Mouse (Mus musculus): ENCODE results near the gene Tmem178.

Gene Tmem178

DNA sequence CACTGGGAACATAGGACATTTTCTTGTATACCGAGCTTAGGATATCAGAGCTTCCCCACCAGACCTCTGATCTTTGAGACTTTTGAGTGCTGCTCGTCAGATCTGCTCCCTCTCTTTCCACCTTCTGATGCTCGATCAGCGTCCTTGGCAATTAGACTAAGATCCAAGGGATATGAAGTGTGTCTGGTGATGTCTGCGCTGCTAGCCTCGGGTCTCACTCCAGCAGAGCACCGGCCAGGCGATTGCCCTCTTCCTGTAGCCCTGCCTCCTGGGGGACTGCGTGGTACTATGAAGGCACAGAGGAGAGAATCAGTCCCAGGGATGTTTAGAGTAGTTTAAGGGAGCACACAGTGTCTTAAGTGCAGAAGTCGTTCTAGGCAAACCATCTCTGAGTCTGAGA lies 38.5 kb downstream of the Tmem178 start:
- in situ Hi-C loops (cut with MboI; ENCODE audit: low sequenced_read_pairs), result no loop called here

DNA sequence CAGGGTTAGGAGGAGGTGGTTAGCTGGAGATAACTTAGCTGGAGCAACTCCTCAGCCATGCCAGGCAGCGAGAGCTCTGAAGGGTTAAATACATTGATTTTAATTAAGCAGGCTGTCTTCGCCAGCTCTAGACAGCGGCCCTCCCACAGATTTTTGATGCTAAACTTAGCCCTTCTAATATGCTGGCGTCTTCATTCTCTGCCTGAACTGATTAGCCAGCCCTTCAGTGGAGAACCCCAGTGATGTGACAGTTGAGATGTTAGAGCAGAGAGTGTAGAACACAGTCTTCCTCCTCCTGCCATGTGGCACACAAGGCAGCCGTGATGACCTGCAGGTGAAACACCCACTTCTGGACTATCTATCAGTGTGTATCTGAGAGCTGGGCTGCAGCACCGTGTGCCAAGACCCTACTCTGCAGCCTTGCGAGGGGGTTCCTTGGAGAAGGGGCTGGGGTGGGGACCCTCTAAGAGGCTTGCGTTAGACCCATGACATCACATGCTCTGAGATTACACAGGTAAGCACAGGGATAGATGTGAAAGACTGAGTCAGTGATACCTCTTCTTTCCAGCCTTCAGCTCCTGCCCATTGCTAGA lies 47.2 kb downstream of the Tmem178 start:
- in situ Hi-C loops (cut with MboI; ENCODE audit: low sequenced_read_pairs), result no loop called here

DNA sequence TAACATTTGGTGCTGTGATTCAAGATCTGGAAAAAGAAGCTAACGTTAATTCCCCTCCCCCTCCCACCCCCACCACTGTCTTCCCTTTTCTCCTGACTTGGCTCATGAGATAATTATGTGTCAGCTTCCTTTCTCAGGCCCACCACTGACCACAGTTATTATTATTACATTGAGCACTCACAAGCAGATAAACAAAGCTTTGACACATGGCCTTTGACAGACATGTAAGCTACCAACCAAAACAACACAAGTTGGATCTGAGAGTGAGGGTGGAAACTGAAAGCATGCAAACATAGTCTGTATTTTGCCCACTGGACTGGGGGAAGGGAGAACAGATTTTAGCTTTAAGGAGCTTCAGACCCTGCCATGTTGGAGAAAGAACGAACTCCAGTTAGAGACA lies 52.8 kb downstream of the Tmem178 start:
- in situ Hi-C loops (cut with MboI; ENCODE audit: low sequenced_read_pairs), result no loop called here

DNA sequence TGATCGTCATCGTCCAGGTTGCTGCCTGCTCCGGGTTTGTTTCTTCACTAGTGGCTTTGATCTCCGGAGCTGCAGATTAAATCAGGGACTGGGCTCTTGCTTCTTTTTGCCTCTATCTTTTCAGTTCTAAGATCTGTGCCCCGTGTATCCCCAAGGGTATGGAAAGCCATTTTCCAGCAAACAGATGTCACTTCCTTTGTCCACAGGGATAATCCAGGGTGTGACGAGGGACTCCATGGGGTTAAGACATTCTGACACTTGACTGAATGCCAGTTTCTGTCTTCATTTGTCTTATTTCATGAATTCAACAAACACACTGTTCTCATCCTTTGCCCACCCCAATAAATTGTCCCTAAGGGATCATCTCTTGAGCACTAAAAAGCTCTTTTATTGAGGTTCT lies 54.5 kb downstream of the Tmem178 start:
- in situ Hi-C loops (cut with MboI; ENCODE audit: low sequenced_read_pairs), result no loop called here

DNA sequence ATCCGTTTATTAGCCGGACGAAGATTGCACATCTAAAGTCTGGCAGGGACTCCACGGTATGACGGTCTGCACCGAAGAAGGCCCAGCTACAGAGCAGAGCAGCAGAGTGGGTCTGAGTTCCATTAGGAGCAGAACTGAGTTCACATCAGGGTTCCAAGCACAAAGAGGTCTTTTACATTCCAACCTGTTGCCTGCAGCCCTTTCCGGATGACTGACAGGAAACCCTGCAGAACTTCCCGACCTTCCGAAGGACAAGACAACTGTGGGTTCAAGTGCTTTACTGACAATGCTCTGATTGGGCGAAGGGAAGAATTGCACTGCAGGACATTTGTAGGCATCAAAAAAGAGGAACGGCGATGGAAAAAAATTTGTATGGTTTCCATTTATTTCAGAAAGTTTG lies 56.6 kb downstream of the Tmem178 start:
- in situ Hi-C loops (cut with MboI; ENCODE audit: low sequenced_read_pairs), result no loop called here

DNA sequence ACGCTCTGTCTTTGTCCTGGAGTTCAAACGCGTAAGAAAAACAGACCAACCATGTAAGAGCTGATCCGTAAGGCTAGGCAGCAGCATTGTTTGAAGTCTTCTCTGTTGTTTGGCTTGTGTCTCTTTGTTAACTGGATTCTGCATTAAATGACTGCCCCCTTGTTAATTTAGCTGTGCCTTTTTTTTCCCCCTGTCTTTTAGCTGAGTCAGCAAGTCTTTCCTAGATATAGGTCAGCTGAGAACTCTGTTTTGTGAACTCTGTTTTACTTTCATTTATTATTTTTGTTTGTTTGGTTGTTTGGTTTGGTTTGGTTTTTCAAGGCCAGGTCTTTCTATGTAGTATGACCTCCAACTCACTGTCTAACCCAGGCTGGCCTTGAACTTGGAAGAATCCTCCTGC lies 57.2 kb downstream of the Tmem178 start:
- in situ Hi-C loops (cut with MboI; ENCODE audit: low sequenced_read_pairs), result no loop called here

DNA sequence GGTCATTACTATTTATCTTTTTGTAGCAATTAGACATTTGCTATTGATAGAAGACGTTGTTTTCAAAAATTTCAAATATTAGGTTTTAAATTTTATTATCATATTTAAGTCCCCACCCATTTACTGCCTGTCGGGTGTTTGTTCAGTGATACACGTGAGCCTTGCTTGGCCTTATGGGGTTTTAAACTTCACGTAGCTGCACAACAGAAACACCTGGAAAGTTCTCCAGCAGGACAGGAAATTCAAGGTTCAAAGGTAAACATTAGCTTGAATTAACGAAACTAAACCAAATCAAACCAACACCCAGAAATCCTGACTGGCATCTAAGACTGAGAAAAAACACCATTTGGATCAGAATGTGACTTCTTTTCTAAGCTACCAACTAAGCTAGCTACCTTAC lies 57.7 kb downstream of the Tmem178 start:
- in situ Hi-C loops (cut with MboI; ENCODE audit: low sequenced_read_pairs), result no loop called here

DNA sequence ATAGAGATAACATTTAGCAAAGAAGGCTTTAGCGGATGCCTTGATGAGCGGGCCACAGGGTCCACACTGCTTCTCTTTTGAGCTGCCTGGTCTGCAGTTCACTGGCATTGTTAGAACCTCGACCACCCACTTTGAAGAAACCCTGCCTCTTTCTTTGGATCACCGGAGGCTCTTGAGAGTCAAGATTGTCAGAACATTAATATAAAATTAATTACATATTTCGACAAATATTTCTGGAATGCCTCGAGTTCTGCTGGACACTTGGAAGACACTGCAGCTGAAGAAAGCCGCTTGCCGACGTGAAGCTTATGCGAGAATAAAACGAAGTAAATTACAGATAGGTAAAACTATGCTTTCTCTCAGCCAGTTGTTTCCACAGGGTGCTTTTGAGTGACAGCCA lies 60.0 kb downstream of the Tmem178 start:
- in situ Hi-C loops (cut with MboI; ENCODE audit: low sequenced_read_pairs), result no loop called here

DNA sequence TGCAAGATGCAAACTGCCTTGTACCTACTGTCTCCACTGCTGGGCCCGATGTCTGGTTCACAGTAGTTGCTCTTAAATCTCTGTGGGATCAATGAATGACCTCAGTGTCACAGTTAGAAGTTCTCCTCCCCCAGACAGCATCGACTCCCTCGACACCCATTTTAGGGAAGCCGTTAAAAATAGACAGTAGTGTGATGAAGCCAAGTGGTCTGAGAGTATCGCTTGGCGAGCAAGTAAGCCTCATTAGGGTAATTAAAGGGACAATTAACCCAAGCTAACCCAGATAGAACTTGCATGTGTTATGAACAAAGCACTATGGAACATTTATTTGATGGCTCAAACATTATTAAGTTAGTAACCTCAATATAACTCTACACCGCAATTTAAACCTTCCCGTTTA lies 60.9 kb downstream of the Tmem178 start:
- in situ Hi-C loops (cut with MboI; ENCODE audit: low sequenced_read_pairs), result no loop called here

DNA sequence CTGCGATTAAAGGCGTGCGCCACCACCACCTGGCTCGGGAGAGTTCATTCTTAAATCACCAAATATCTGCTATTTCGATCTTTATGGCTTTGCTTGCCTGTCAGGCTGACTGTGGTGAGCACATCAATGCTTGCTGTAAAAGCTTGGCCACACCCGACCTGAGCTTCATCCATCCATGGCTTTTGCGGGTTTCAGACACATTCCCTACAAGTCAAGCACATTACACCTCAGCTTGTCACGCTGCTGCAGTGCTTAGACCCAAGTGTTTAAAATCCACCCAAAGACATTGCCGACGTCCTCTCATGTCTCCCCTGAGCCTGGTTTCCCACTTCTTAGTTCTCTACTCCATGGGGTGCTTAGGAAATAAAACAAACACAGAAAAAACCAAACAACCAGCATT lies 64.7 kb downstream of the Tmem178 start:
- in situ Hi-C loops (cut with MboI; ENCODE audit: low sequenced_read_pairs), result no loop called here

DNA sequence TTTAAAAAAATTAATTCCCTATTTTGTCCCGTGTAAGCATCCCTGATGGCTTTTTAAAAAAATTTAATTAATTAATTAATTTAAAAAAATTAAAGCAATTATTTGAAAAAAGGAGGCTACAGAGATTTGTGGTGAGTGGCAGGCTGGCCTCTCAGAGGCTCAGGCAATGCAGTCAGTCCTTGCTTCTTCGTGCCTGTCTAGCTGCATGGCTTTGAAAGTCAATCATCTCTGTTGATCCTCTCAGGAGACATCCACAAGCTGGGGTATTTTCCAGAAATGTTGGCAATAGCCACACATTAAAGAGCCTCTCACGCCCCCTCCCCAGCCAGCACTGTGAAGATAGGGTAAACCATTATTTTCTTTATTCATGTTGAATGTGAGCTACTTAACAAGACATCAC lies 65.8 kb downstream of the Tmem178 start:
- in situ Hi-C loops (cut with MboI; ENCODE audit: low sequenced_read_pairs), result no loop called here

DNA sequence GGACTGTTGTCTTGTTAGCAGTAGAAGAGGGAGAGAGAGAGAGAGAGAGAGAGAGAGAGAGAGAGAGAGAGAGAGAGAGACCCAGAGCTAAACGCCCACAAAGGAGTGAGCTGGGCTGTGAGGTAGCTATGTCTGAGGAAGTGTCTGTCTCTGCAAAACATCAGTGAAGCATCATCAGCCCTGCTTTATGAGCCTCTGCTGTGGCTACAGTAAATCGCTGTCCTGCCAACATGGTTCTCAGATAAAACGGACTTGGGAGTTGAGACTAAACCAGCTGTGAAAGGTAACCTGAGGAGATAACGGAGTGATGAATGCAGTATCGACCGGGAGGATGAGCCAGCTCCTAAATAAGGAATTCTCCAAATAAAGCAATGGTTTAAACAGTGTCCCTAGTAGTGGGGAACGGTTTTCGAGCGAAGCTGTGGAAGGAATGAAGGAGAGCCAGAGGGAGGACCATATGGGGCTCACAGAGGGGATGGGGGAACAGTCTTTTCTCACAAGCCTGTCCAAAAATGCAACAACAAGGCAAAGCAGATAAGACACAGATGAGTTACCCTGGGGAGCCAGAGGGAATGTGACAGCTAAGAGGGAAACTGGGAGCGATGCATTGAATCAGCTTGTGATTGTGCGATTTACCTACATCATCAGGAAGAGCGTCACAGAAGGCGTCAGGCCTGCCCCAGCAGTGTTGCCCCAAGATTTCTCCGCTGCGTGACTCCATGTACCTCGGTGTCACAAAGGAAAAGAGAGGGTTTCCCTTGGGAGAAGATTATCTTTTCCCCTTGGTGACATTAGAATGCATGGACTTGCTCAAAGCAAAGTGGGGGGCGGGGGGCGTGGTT lies 66.6 kb downstream of the Tmem178 start:
- in situ Hi-C loops (cut with MboI; ENCODE audit: low sequenced_read_pairs), result no loop called here

DNA sequence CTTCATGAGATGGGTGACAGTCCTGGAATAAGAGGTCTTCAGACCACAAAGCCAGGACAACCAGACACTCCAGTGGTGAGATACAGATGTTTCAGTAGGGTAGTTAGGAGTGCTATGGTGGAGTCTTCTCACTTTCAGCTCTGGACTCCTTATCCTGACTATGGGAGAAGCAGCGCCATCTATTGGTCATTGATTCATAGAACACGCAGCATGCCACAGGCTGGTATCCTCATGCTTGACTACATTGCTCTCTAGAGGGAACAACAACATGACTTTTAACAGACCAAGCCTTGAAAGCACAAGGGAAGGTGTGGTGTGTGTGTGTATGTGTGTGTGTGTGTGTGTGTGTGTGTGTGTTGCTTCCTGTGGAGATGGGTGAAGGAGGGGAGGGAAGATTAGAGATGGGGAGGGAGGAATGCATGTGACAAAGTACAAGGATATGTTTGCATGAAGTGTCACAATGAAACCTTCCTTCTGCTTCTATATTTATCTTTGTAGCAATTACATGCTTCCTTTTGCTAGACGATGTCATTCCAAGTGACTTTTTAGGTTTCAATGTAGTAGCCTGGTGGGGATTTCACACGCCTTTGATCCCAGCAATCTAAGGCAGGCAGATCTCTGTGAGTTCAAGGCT lies 71.5 kb downstream of the Tmem178 start:
- in situ Hi-C loops (cut with MboI; ENCODE audit: low sequenced_read_pairs), result no loop called here

DNA sequence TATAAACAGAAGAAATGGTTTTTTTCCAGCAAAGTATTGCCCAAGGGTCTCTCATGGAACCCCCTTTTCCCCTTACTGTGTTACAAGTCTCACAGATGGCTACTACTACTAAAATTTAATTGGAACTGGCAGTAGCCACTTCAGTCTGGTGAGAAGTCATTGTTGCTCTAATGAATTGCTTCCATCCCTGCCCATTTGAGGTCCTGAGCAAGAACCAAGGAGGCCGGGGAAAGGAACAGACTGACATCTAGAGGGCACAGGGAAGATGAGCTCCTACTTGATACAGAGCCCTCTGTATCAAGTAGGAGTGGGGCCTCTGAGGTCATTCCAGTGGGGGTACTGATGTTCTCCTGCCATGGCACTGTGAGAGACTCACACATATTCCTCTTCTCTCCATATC lies 72.7 kb downstream of the Tmem178 start:
- in situ Hi-C loops (cut with MboI; ENCODE audit: low sequenced_read_pairs), result no loop called here

DNA sequence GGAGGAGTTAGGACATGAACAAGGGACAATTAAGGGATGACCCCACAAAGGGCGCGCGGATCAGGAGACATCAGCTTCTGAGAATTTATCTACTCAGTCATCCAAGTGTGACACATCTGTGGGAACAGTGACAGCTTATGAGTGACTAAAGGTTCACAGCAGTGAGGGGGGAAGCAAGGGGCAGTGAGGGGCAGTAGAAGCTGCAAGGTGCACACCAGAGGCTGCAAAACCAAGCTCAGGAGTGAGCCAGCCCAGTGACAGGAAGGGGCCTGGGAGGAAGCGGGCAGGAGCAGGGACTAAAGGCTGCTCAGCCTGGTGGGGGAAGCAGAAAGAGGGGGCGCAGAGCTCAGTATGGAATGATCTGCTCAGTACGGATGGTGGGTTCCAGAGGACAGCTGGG lies 82.9 kb downstream of the Tmem178 start:
- in situ Hi-C loops (cut with MboI; ENCODE audit: low sequenced_read_pairs), result no loop called here

DNA sequence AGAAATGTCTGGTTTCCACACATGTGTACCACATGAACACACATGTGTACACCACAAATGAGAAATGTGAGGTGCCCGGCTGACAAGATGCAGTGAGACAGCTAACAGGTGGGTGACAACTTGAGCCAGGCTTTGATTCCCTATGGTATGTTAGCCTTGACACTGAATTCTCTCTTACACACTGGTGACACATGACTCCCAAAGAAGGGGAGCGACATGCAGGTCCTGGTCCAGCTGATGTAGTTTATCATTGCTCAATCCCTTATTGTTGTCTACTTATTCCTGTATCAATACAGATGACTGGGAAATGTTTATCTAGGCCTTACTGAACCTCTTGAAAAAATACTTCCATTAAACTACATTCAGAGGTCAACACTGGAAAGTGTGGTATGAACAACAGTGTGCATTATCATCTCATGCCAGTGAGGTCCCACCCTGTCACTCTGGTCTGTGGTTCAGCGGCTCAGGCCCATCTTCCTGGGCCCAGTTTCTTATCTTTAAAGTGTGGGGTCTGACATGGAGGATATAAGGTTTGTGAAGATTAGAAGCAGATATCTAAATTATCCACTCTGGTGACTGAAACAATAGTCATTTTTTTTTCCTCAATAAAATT lies 87.5 kb downstream of the Tmem178 start:
- in situ Hi-C loops (cut with MboI; ENCODE audit: low sequenced_read_pairs), result no loop called here

DNA sequence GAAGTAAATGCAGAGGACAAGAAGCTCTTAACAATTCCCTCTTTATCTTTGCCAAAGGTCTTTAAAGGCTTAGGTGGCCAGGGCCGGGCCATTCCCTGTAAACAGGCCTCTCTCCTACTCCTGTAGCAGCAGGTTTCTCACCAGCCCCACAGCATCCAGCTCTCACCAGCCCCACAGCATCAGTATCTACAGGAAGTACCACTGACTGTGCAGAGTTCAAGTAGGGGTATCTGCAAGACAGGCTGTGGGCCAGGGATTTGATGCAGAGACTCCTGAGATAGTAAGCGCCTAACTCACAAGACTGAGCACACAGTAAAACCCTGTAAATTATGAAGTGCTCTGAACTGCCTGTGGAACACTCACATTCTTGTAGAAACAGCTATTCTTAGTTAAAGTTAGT lies 88.5 kb downstream of the Tmem178 start:
- in situ Hi-C loops (cut with MboI; ENCODE audit: low sequenced_read_pairs), result no loop called here

DNA sequence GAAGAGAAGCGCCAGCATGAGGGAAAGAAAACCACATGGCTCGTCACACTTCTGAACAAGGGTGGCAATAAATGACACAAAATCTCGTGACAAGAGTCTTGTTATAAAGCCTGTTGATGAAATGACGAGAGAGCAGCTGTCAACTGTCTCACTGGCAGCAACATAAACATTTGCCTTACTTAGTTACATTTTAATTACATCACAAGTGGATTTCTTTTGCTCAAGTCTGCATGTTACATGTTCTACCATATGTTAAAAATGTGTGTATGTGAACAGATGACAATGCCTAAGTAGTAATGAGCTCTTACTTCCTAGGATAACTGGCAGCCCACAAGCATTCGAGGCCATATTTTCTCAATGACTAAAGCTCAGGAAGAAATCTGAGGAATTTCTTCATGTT lies 90.9 kb downstream of the Tmem178 start:
- in situ Hi-C loops (cut with MboI; ENCODE audit: low sequenced_read_pairs), result no loop called here

DNA sequence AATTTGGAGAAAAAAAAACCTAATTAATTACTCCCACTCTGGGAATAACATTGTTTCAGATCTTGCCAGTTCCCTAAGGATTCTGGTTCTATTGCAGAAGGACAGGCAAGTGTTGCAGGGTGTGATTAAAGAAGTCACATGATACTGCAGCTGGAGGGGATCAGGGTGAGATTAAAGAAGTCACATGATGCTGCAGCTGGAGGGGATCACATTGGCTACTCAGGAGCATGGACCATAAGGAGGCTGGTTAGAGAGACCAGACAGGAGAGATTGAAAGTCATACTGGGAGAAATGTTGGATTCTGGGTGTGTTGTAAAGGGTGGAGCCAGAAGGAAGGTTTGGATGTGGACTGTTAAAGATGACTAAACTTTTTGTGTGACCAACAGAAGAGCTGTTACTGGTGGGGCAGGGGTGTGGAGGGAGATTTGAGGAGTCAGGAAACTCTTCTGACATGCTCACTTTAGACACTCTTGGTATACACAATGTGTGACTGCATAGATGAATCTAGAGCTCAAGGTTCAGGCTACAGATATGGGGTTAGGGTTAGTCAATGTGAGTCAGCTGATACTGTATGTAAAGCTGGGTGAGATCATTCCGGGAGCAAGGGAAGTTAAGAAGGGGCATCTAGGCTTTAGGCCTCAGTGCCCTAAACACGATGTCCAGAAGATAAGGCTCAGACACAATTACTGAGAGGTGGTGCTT lies 94.4 kb downstream of the Tmem178 start:
- in situ Hi-C loops (cut with MboI; ENCODE audit: low sequenced_read_pairs), result no loop called here

DNA sequence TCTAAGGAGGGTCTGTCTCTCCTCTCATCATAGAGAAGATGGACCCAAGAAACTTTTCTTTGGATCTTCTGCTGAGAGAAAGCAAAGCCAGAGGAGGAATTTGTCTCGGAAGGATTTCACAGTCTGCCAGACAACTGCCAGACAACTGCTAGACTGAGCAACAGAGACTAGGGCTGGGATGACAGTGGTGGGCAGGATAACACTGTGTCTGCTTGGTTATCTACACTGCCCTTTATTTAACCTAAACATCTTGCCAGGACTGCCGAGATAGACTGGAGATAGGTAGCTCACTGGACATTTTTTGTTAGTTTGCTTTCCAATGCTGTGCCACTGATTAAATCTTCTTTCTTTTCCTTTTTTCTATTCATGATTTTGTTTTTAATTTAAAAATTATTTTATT lies 97.2 kb downstream of the Tmem178 start:
- in situ Hi-C loops (cut with MboI; ENCODE audit: low sequenced_read_pairs), result no loop called here

DNA sequence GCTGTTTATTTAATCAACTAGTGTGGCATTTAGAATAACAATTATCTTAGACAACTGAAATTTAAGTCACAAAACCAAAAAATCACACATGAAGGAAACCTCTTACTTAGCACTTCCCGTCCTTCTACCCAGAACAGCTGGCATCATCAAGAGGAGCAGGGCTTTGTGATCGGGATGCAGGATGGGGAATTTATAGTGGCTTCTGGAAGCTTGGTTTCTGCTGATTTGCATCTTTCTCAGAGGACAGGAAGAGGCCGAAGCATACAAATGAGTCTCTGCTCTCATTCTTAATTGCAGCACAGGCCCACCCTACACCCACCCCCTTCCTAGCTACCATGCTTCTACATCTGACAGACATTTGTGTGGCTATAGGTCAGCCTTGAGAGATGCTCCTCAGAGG lies 99.9 kb downstream of the Tmem178 start:
- in situ Hi-C loops (cut with MboI; ENCODE audit: low sequenced_read_pairs), result no loop called here
